Mouse (Mus musculus) hindbrain, embryonic 15.5 days (tissue): ENCODE results near the gene Pde1a. TPM values are rescaled to one million over a fixed set of nuclear protein-coding genes. Genes with fewer than 3 reads are reported as not detected.

Experiments
- ATAC-seq: fragments of 200-750 bp; cut with Nextera tagmentation; 2 replicates; pipeline ENCODE4 v1.8.0; 2017; ENCODE audit warnings: low read depth, moderate number of reproducible peaks, moderate TSS enrichment; ENCODE audit not compliant: low FRiP score
- H3K27ac ChIP-seq: fragments of 300-500 bp; sonication (generic); replicated peaks from 2 replicates; pipeline ENCODE4 v1.5.1; 2015; ENCODE audit warnings: mild to moderate bottlenecking, inconsistent platforms
- H3K27me3 ChIP-seq: fragments of 300-500 bp; sonication (generic); 2 replicates; pipeline ENCODE4 v1.6.1; 2015; ENCODE audit warnings: control low read depth, inconsistent platforms
- H3K36me3 ChIP-seq: fragments of 300-500 bp; sonication (generic); 2 replicates; pipeline ENCODE4 v1.6.1; 2015; ENCODE audit warnings: control low read depth, inconsistent platforms
- H3K4me1 ChIP-seq: fragments of 300-500 bp; sonication (generic); replicated peaks from 2 replicates; pipeline ENCODE4 v1.6.1; 2015; ENCODE audit warnings: control low read depth, inconsistent platforms
- H3K4me2 ChIP-seq: fragments of 300-500 bp; sonication (generic); 2 replicates; pipeline ENCODE4 v1.6.1; 2015; ENCODE audit warnings: moderate library complexity, mild to moderate bottlenecking, inconsistent platforms
- H3K4me3 ChIP-seq: fragments of 300-500 bp; sonication (generic); 2 replicates; pipeline ENCODE4 v1.5.1; 2015; ENCODE audit warnings: mild to moderate bottlenecking, inconsistent platforms
- H3K9ac ChIP-seq: fragments of 300-500 bp; sonication (generic); 2 replicates; pipeline ENCODE4 v1.6.1; 2015; ENCODE audit warnings: inconsistent platforms
- H3K9me3 ChIP-seq: fragments of 300-500 bp; sonication (generic); 2 replicates; pipeline ENCODE4 v1.6.1; 2016; ENCODE audit warnings: control low read depth, inconsistent platforms
- WGBS: fragments of 180-500 bp; shearing (Covaris S2); methylation state at CpG from one replicate; pipeline ENCODE4 v1.1.7; 2015; 5-methylcytosine and 5-hydroxymethylcytosine counted together
- polyA plus RNA-seq: library from polyadenylated mRNA; unstranded; fragments of >200 nt; fragmentation: Nextera tagmentation; extraction: Ambion mirVana; gene quantifications from 2 replicates; pipeline ENCODE4 v1.2.1, GENCODE M21; 2015

Gene Pde1a
- polyA plus RNA-seq = 9.0 and 9.4 TPM in 2 replicates

DNA sequence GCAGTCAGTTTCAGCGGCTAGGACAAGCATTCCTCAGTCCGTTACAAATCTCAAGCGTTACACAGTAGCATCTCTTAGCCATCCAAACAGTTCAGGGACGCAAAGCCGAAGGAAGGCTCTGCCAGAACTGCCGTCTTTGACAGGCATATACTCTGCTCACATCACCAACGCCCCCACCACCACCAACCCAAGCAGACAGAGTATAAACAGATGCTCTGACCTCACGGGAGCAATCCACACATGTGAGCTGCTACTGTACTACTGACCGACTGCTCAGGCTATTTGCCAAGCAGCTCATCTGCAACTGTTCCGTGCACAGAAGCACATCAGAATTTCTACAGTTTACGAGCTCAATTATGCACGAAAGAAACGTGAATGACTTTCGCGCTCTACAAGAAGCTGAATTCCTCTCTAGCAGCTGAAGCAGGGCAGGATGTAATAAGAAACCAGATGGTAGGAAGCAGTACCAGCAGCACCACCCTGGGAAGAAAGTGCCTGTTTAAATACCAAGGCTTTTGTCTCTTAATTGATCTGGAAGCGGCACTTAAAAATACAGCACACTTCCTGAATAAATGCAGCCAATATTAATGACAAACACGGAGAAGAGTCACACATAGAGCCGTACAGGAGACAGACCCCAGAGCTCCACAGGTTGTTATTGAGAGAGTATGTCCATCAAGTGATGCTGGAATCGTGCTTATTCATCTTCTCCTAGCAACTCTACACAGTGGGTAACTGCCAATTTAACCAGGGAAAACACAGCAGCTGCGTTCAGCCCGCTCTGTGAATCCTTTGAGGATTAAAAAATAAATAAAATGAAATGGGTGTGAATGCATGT is at the start of gene Pde1a:
Gene Pde1a, minus strand, starts transcription at position 598 of the 838 bp plus-strand sequence.
- H3K4me1 ChIP-seq = peaks cover 24% of the 10 kb centered on the region
- peak within 1 kb of the TSS; percentile 63 for H3K4me2 ChIP-seq
- peaks cover 5% of the 10 kb centered on the region; the same call in 1 of the 2 replicates for H3K27me3 ChIP-seq
- no peaks in the 10 kb centered on the region for H3K9me3 ChIP-seq
- H3K27ac ChIP-seq = peak within 1 kb of the TSS; percentile 37; the same call in 1 of the 2 replicates
- peak within 1 kb of the TSS; percentile 39 for H3K4me3 ChIP-seq
- ATAC-seq = peak; percentile 92
- H3K36me3 ChIP-seq = no peaks in the 10 kb centered on the region
- H3K9ac ChIP-seq = peak within 1 kb of the TSS; percentile 31
- WGBS = 9% methylated on average over 21 of the region's 21 CpGs

DNA sequence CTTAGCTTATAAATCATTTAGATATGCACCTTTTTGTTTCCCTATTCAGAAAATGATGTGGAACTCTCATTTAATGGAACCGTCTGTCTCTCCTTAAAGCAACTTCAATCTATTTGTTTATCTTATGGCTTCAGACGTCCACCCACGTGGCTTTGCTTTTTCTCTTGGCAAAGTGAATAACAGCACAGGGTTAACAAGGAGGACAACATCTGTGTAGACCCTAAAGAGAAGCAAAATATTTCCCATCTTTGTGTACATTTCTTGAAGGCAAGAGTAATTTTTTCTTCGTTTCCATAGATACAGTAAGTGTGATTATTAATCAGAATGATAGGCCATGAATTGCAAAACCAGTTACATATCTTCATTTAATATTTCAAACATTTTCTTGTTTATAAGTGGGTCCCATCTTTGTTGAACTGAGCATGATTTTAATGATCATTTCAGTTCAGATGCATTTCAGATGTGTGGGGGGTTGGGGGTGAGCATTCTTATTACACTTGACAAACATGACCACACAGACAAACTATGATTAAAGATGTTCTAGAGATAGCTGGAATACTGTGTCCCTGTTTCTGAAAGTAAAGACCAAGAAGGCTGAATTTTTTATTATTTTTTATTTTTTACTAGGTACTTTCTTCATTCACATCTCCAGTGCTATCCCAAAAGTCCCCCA is 49.5 kb upstream of the Pde1a start:
- Histone ChIP-seq H3K4me3 (no peak overlapping the region), H3K9ac (no peak overlapping the region), H3K4me2 (no peak overlapping the region), H3K27ac (no peak overlapping the region), H3K9me3 (no peaks in the 10 kb centered on the region), H3K36me3 (no peaks in the 10 kb centered on the region), H3K4me1 (no peaks in the 10 kb centered on the region), H3K27me3 (no peaks in the 10 kb centered on the region)
- 69% methylated on average over 4 of the region's 4 CpGs for WGBS
- no peak for ATAC-seq

DNA sequence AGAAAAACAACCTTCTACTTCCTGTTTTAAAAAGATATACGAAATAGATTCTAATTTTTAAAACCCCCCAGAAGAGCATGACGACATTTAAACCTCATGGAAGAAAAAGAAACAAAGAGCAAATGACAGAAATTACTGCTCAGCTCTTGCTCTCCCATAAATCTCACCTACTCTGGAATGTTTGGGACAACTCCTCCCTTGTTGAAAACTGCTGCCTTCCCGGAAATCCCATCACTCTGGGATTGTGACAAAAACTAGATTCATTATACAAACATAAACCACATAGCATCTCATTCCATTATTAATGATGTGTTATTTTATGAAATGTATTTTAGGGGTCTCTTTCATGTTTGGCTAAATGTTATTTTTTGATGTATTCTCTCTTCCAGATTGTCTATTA is 48.9 kb upstream of the Pde1a start:
- H3K9me3 ChIP-seq = no peaks in the 10 kb centered on the region
- no peak overlapping the region for H3K9ac ChIP-seq
- no peaks in the 10 kb centered on the region for H3K36me3 ChIP-seq
- WGBS = 73% methylated on average over 3 of the region's 3 CpGs
- no peaks in the 10 kb centered on the region for H3K4me1 ChIP-seq
- no peak overlapping the region for H3K27ac ChIP-seq
- H3K4me3 ChIP-seq = no peak overlapping the region
- ATAC-seq = no peak
- H3K27me3 ChIP-seq = no peaks in the 10 kb centered on the region
- no peak overlapping the region for H3K4me2 ChIP-seq

- WGBS = 88% methylated on average over 1 of the region's 1 CpGs
- H3K4me3 ChIP-seq = no peak overlapping the region
Observed at GRCm38 (mm10) chr2:80168103-80168502, 38.8 kb upstream of the Pde1a start.

GRCm38 (mm10) chr2:80158784-80159183 is 29.5 kb upstream of the Pde1a start:
- H3K4me2 ChIP-seq = no peak overlapping the region
- no peaks in the 10 kb centered on the region for H3K4me1 ChIP-seq
- 92% methylated on average over 2 of the region's 2 CpGs for WGBS
- no peak overlapping the region for H3K9ac ChIP-seq
- H3K4me3 ChIP-seq = no peak overlapping the region
- H3K27me3 ChIP-seq = no peaks in the 10 kb centered on the region
- no peaks in the 10 kb centered on the region for H3K9me3 ChIP-seq
- ATAC-seq = no peak
- H3K36me3 ChIP-seq = no peaks in the 10 kb centered on the region
- H3K27ac ChIP-seq = no peak overlapping the region

More at GRCm38 (mm10) chr2:80168103-80168502, 38.8 kb upstream of the Pde1a start:
- no peaks in the 10 kb centered on the region for H3K36me3 ChIP-seq
- no peak overlapping the region for H3K27ac ChIP-seq
- no peak overlapping the region for H3K9ac ChIP-seq
- no peaks in the 10 kb centered on the region for H3K27me3 ChIP-seq
- no peak overlapping the region for H3K4me2 ChIP-seq
- no peaks in the 10 kb centered on the region for H3K4me1 ChIP-seq
- no peaks in the 10 kb centered on the region for H3K9me3 ChIP-seq
- ATAC-seq = no peak

DNA sequence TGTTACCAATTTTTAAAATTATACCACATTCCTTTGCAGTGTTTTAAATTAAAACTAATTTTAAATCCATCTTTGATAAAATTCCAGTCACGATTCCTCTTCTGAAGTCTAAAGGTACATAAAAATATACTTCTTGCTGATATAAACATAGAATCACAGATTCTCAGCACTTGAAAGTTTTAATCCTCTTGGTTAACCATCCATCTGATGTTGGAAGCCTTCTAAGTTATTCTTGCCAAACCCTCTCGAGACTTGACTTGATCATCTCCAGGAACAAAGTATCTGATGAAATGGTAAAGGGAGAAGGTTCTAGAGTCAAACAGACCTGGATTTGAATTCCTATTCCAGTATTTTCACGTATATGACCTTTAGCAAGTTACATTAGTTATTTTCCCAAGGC is 28.9 kb upstream of the Pde1a start:
- no peak for ATAC-seq
- H3K4me3 ChIP-seq = no peak overlapping the region
- no peak overlapping the region for H3K27ac ChIP-seq
- no peaks in the 10 kb centered on the region for H3K36me3 ChIP-seq
- H3K9me3 ChIP-seq = no peaks in the 10 kb centered on the region
- H3K27me3 ChIP-seq = no peaks in the 10 kb centered on the region
- no peak overlapping the region for H3K4me2 ChIP-seq
- 90% methylated on average over 3 of the region's 3 CpGs for WGBS
- H3K4me1 ChIP-seq = no peaks in the 10 kb centered on the region
- no peak overlapping the region for H3K9ac ChIP-seq

- no peaks in the 10 kb centered on the region for H3K36me3 ChIP-seq
- no peak overlapping the region for H3K9ac ChIP-seq
- H3K27me3 ChIP-seq = no peaks in the 10 kb centered on the region
- no peak for ATAC-seq
- 86% methylated on average over 6 of the region's 6 CpGs for WGBS
- no peak overlapping the region for H3K27ac ChIP-seq
- no peak overlapping the region for H3K4me2 ChIP-seq
- no peaks in the 10 kb centered on the region for H3K4me1 ChIP-seq
- no peaks in the 10 kb centered on the region for H3K9me3 ChIP-seq
- H3K4me3 ChIP-seq = no peak overlapping the region
Observed at GRCm38 (mm10) chr2:80150019-80150418, 20.8 kb upstream of the Pde1a start.

DNA sequence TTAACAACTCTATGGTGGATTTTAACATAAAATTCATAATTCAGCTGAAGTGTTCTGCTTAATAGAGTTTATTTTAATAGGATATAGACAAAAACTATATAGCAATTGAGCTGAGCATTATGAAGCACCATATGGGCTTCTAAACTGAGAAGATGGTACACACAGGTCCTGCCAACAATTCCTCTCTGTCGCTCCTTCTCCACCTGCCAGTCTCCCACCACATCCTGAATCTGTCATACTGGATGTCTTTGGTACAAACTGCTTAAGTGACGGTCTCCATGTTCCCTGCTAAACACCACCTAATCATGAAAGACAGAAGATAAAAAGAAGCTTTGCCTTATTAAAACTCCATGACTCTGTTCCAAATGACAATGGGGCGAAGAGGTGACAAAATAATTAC is 20.1 kb upstream of the Pde1a start:
- WGBS = 80% methylated on average over 3 of the region's 3 CpGs
- ATAC-seq = no peak
- Histone ChIP-seq H3K4me1 (no peaks in the 10 kb centered on the region), H3K9ac (no peak overlapping the region), H3K27ac (no peak overlapping the region), H3K4me2 (no peak overlapping the region), H3K27me3 (no peaks in the 10 kb centered on the region), H3K4me3 (no peak overlapping the region), H3K36me3 (no peaks in the 10 kb centered on the region), H3K9me3 (no peaks in the 10 kb centered on the region)

DNA sequence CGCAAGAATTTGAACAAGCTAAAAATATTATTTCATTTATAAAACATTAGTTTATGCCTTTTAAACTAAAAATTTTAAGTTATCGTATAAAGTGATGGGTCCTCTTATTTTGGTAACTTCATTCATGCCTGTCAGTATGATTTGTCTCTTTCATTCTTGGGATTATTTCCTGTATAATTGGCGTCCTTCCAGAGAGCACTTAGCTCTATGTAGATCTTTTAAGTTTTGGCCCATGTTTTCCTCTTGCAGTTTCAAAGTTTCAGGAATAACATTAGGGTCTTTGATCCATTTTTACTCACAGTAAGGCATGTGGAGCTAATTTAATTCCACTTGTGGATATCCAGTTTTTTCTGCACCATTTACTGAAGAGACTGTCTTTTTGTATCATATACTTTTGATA is 5.8 kb upstream of the Pde1a start:
- ATAC-seq = no peak
- Histone ChIP-seq H3K27ac (no peak overlapping the region), H3K27me3 (peaks cover 5% of the 10 kb centered on the region; the same call in 1 of the 2 replicates), H3K9me3 (no peaks in the 10 kb centered on the region), H3K4me1 (no peaks in the 10 kb centered on the region), H3K36me3 (no peaks in the 10 kb centered on the region), H3K9ac (no peak overlapping the region), H3K4me2 (no peak overlapping the region), H3K4me3 (no peak overlapping the region)
- 88% methylated on average over 3 of the region's 3 CpGs for WGBS

DNA sequence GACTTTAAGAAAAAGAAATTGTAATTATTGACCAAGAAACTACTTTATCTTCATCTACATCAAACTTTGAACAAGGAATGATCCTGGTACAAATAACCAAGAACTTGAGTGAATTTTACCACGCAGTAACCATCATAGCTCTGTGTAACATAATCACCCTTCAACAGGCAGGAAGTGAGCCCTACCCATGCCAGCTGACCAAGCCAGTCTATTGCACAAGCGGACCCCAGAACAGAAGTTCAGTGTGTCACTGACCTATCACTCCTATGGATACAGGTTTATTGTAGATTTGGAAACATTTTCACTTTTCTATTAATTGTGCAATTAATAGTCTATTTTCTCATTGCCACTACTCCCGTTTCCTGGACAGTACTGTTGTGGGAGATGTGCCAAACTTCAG is 3.4 kb upstream of the Pde1a start:
- Histone ChIP-seq H3K4me2 (no peak overlapping the region), H3K36me3 (no peaks in the 10 kb centered on the region), H3K27ac (no peak overlapping the region), H3K9me3 (no peaks in the 10 kb centered on the region), H3K9ac (no peak overlapping the region), H3K4me3 (no peak overlapping the region), H3K4me1 (peaks cover 15% of the 10 kb centered on the region), H3K27me3 (peaks cover 5% of the 10 kb centered on the region; the same call in 1 of the 2 replicates)
- ATAC-seq = no peak
- WGBS = 91% methylated on average over 3 of the region's 3 CpGs

DNA sequence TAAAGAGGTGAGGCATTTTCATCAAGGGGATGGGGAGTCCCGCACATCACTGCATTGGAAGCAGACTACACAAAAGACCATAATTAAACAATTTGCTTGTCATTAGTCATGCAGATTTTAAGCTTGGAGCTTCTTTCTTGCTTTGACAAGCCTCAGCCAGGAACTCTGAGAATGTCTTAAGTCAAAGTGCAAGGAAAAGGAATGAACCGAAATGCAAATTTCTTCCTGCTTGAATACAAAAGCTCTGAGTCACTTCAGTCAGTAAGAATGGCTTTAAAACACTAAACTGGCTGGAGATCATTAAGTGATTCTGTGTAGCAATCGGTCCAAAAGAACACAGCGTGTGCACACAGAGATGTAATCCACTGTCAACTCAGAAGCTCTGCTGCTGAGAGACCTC is 2.6 kb downstream of the Pde1a start:
- 8% methylated on average over 4 of the region's 4 CpGs for WGBS

GRCm38 (mm10) chr2:80086891-80087290 is 42.4 kb downstream of the Pde1a start:
- no peak overlapping the region for H3K27ac ChIP-seq
- no peak overlapping the region for H3K4me2 ChIP-seq
- ATAC-seq = no peak
- H3K4me1 ChIP-seq = no peaks in the 10 kb centered on the region
- H3K9me3 ChIP-seq = no peaks in the 10 kb centered on the region
- no peak overlapping the region for H3K4me3 ChIP-seq
- H3K9ac ChIP-seq = no peak overlapping the region
- no peaks in the 10 kb centered on the region for H3K36me3 ChIP-seq
- no peaks in the 10 kb centered on the region for H3K27me3 ChIP-seq
- WGBS = 92% methylated on average over 2 of the region's 2 CpGs

More for the DNA sequence above, 2.6 kb downstream of the Pde1a start:
- H3K27me3 ChIP-seq = peaks cover 3% of the 10 kb centered on the region; the same call in 1 of the 2 replicates
- H3K36me3 ChIP-seq = no peaks in the 10 kb centered on the region
- no peak overlapping the region for H3K9ac ChIP-seq
- ATAC-seq = no peak
- H3K4me2 ChIP-seq = peak overlapping the region; percentile 16
- H3K9me3 ChIP-seq = no peaks in the 10 kb centered on the region
- peaks cover 24% of the 10 kb centered on the region for H3K4me1 ChIP-seq
- no peak overlapping the region for H3K27ac ChIP-seq
- no peak overlapping the region for H3K4me3 ChIP-seq
